Mouse (Mus musculus): ENCODE results near the gene Itga7. TPM values are rescaled to one million over a fixed set of nuclear protein-coding genes. Genes with fewer than 3 reads are reported as not detected.

The Itga7 gene
- under 1 TPM in 1 of 2 experiments, not detected in 1; 0.09 TPM for total RNA-seq (2023)

DNA sequence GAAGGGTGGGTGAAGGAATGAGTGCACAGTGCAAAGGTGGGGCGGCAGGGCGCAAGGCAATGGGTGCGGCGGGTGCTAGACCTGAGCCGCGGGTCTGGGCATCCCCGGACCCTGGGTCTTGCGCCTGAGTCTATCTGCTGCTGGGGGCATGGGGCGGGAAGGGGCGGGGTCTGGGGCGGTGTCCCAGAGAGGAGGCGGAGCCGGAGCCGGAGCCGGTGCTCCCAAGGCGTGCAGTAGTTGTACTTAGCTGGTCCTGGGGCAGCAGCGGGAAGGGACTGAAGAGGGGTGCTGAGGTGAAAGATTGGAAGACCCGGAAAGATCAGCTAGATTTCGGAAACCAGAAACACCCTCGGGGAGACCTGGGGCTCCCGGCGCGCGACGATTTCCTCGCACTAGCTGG lies at the start of gene Itga7:
TSS of gene Itga7 (plus strand) at position 245 of the 400 bp plus-strand sequence.

GRCm38 (mm10) chr10:128891296-128892094 lies 42.1 kb upstream of the Itga7 start, which contains the start of gene Gdf11:
Gene Gdf11, minus strand, starts transcription at chr10:128891718.

DNA sequence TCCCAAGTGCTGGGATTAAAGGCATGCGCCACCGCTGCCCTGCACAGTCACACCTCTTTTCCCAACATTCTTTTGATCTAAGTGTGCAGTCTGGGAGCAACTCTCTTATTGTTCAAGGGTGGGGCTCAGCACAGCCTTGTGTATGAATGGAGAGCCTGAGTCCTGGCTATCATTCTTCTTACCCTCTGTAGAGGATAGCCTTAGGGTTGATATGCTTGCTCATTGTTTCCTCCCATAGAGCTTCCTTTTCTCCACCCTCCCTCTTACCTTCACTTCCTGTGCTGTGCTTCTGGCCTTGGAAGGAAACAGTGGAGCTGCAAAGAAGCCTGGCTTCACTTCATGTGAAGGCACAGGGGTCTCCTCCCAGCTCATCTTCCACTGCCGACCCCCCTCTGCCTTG lies 32.9 kb upstream of the Itga7 start, which contains the start of gene Cd63:
TSS of gene Cd63 (plus strand) at position 292 of the 400 bp plus-strand sequence.

DNA sequence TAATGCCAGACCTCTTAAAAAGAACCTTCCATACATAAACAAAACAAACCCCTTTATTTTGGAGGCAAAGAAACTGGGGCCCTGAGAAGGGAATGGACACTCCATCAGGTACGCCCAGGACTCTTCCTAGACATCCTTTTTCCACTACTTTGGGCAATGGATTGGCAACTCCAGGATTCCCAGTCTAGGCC lies 10.9 kb upstream of the Itga7 start, which contains the start of gene Rdh5:
TSS of gene Rdh5 (minus strand) at position 67 of the 191 bp plus-strand sequence.

DNA sequence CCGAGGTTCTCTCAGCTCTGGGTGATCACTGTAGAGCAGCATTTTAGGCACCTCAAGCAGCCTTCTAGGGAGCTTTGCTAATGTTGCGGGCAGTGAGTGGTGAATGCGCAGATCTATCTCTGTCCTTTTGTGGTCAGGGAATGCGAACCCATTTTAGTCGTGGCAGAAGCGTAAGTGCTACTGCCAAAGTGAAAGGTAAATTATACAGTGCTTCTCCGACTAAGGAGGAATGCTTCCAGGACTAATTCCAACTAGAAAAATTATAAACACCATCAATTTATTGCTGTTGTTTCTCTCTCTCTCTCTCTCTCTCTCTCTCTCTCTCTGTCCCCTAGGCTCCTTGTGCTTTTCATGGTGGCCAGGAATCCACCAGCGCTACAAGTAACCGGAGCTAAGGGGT lies 9.7 kb upstream of the Itga7 start, which contains the start of gene Bloc1s1:
TSS of gene Bloc1s1 (minus strand) at position 101 of the 400 bp plus-strand sequence.

GRCm38 (mm10) chr10:128960590-128961584 lies 27.3 kb downstream of the Itga7 start, which contains the start of gene Mettl7b:
Gene Mettl7b, minus strand, starts transcription at chr10:128960988.

DNA sequence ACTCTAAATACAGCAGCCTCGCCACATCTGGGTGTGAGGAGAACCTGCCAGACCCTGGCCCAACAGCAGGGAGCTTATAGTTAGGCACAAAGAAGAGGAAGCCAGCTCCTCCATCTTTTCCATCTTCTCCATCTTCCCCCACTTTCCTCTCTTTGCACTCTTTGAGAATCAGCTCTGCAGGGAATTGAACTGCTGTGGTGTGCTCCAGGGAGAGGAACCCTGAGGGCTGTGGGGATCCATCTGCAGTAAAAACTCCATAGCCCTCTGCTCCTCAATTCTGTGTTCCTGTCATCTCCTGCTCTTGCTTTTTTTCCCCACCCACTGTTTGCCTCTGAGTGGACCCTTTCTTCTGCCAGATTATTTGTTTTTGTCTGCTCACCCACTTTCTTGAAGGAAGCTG lies 55.5 kb downstream of the Itga7 start, which contains the start of gene Olfr9:
TSS of gene Olfr9 (plus strand) at position 301 of the 400 bp plus-strand sequence.

Other genes starting within 250 kb of the Itga7 start
- gene Rab5b, start 237.6 kb upstream of the Itga7 start, total RNA-seq (2023), result 100 to 1,000 TPM; 108 to 111 TPM
- 1 to 10 TPM; 2.4 to 3.0 TPM for gene Pmel, start 229.6 kb upstream of the Itga7 start, total RNA-seq (2023)
- 10 to 100 TPM; 81.0 to 81.2 TPM for gene Cdk2, start 228.8 kb upstream of the Itga7 start, total RNA-seq (2023)
- gene Dgka, start 189.0 kb upstream of the Itga7 start, total RNA-seq (2023), result 10 to 100 TPM; 42.5 to 51.0 TPM
- gene Pym1, start 185.9 kb upstream of the Itga7 start, total RNA-seq (2023), result 10 to 100 TPM; 18.2 to 22.3 TPM
- gene Mmp19, start 142.9 kb upstream of the Itga7 start, total RNA-seq (2023), result 1 to 10 TPM; 6.6 to 7.3 TPM
- 10 to 100 TPM; 59.8 to 65.1 TPM for gene Dnajc14, start 129.8 kb upstream of the Itga7 start, total RNA-seq (2023)
- gene Tmem198b, start 129.4 kb upstream of the Itga7 start, total RNA-seq (2023), result 1 to 10 TPM; 5.7 to 6.5 TPM
- 10 to 100 TPM; 34.9 to 38.9 TPM for gene Sarnp, start 116.5 kb upstream of the Itga7 start, total RNA-seq (2023)
- gene Ormdl2, start 112.2 kb upstream of the Itga7 start, total RNA-seq (2023), result 10 to 100 TPM; 20.5 to 25.1 TPM
- gene Gdf11, start 42.1 kb upstream of the Itga7 start, total RNA-seq (2023), result under 1 TPM in 1 of 2 experiments, not detected in 1; 0.13 TPM
- gene Cd63, start 32.8 kb upstream of the Itga7 start, total RNA-seq (2023), result 100 to 1,000 TPM; 136 to 156 TPM
- 1 to 10 TPM; 3.2 to 6.0 TPM for gene Rdh5, start 10.9 kb upstream of the Itga7 start, total RNA-seq (2023)
- 10 to 100 TPM; 80.0 to 90.6 TPM for gene Bloc1s1, start 9.8 kb upstream of the Itga7 start, total RNA-seq (2023)
- not detected for gene Mettl7b, start 27.2 kb downstream of the Itga7 start, total RNA-seq (2023)
- gene Olfr9, start 55.6 kb downstream of the Itga7 start, total RNA-seq (2023), result not detected
- gene Olfr763, start 77.0 kb downstream of the Itga7 start, total RNA-seq (2023), result not detected
- not detected for gene Olfr764-ps1, start 106.1 kb downstream of the Itga7 start, total RNA-seq (2023)
- gene Olfr765, start 116.2 kb downstream of the Itga7 start, total RNA-seq (2023), result not detected
- not detected for gene Olfr766-ps1, start 135.2 kb downstream of the Itga7 start, total RNA-seq (2023)
- not detected for gene Olfr767, start 149.1 kb downstream of the Itga7 start, total RNA-seq (2023)
- gene Olfr768, start 165.6 kb downstream of the Itga7 start, total RNA-seq (2023), result not detected
- gene Olfr769, start 184.0 kb downstream of the Itga7 start, total RNA-seq (2023), result not detected
- gene Olfr770, start 205.2 kb downstream of the Itga7 start, total RNA-seq (2023), result not detected
- gene Olfr771, start 230.9 kb downstream of the Itga7 start, total RNA-seq (2023), result not detected
- gene Olfr772, start 244.1 kb downstream of the Itga7 start, total RNA-seq (2023), result not detected

All from neutrophil, adult 83 days (primary cell).